Mouse (Mus musculus) CH12.LX (cell line): ENCODE results near the gene Pou6f2. TPM values are rescaled to one million over a fixed set of nuclear protein-coding genes. Genes with fewer than 3 reads are reported as not detected.

ENCODE experiments used
- DNase-seq: peaks from one replicate; pipeline ENCODE4 v3.0.0-alpha.2; 2013; ENCODE audit errors: extremely low read depth
- H3K27ac ChIP-seq: 2 replicates; pipeline ENCODE4 v1.5.1; 2012; ENCODE audit warnings: low read depth, mild to moderate bottlenecking, control low read depth, moderate library complexity; ENCODE audit not compliant: insufficient read depth
- H3K27me3 ChIP-seq: replicated peaks from 2 replicates; pipeline ENCODE3; 2012; ENCODE audit warnings: inconsistent platforms
- H3K36me3 ChIP-seq, 2 experiments: replicated peaks in 1 of 2; 2 replicates each; pipeline versions ENCODE3 to v1.6.1; 2012; ENCODE audit warnings: inconsistent platforms in 1 of 2, low read length in 1 of 2, mild to moderate bottlenecking in 1 of 2, mixed read lengths in 1 of 2, moderate library complexity in 1 of 2; ENCODE audit not compliant: control insufficient read depth in 1 of 2, insufficient read depth in 1 of 2
- H3K4me1 ChIP-seq, 2 experiments: 2 replicates each; pipeline ENCODE4 v1.6.1; 2012; ENCODE audit warnings: inconsistent platforms in 1 of 2, moderate library complexity in 1 of 2; ENCODE audit not compliant: insufficient read depth in 2 of 2, control insufficient read depth in 1 of 2
- H3K4me2 ChIP-seq: 2 replicates; pipeline ENCODE4 v1.6.1; 2012; ENCODE audit warnings: low read depth, mild to moderate bottlenecking, control low read depth; ENCODE audit not compliant: poor library complexity, insufficient read depth, severe bottlenecking
- H3K4me3 ChIP-seq, 3 experiments: fragments of 150-350 bp in 1 of 3; sonication (generic) in 1 of 3; replicated peaks in 1 of 3; 2 replicates each; pipeline versions ENCODE3 to v1.5.1; 2011 to 2012; ENCODE audit warnings: low read depth in 2 of 3, low read length in 2 of 3, mild to moderate bottlenecking in 2 of 3, moderate library complexity in 2 of 3, control low read depth in 1 of 3, improper control_type of control experiment in 1 of 3, inconsistent platforms in 1 of 3, mixed read lengths in 1 of 3; ENCODE audit not compliant: poor library complexity in 1 of 3
- H3K79me2 ChIP-seq: replicated peaks from 2 replicates; pipeline ENCODE4 v1.6.1; 2012; ENCODE audit warnings: mild to moderate bottlenecking, moderate library complexity; ENCODE audit not compliant: control insufficient read depth, poor library complexity, insufficient read depth, severe bottlenecking; ENCODE audit errors: extremely low read depth
- H3K9ac ChIP-seq: 2 replicates; pipeline ENCODE4 v1.6.1; 2012; ENCODE audit warnings: low read depth, mild to moderate bottlenecking, control low read depth, moderate library complexity; ENCODE audit not compliant: insufficient read depth
- H3K9me3 ChIP-seq: replicated peaks from 2 replicates; pipeline ENCODE3; 2012; ENCODE audit warnings: low read length, inconsistent platforms, mixed read lengths
- BHLHE40 ChIP-seq: IDR thresholded peaks from 2 replicates; pipeline ENCODE4 v1.6.1; 2011; ENCODE audit warnings: mild to moderate bottlenecking, low read depth, low read length, improper control_type of control experiment
- CTCF ChIP-seq, 2 experiments: IDR thresholded peaks in 1 of 2; conservative IDR thresholded peaks in 1 of 2; 2 replicates each; pipeline ENCODE4 v1.5.1; 2011 to 2012; ENCODE audit warnings: low read depth in 2 of 2, low read length in 2 of 2, improper control_type of control experiment in 1 of 2, inconsistent platforms in 1 of 2, mild to moderate bottlenecking in 1 of 2, moderate library complexity in 1 of 2
- E2F4 ChIP-seq: IDR thresholded peaks from 2 replicates; pipeline ENCODE4 v1.6.1; 2011; ENCODE audit warnings: low read depth, low read length, improper control_type of control experiment; ENCODE audit not compliant: insufficient replicate concordance
- ELF1 ChIP-seq: IDR thresholded peaks from 2 replicates; pipeline ENCODE4 v1.6.1; 2014; ENCODE audit warnings: low read depth, mild to moderate bottlenecking, inconsistent platforms, low read length, improper control_type of control experiment
- HCFC1 ChIP-seq: IDR thresholded peaks from 2 replicates; pipeline ENCODE4 v1.6.1; 2012; ENCODE audit warnings: low read depth, mild to moderate bottlenecking, inconsistent platforms, low read length, improper control_type of control experiment
- IRF4 ChIP-seq: IDR thresholded peaks from 2 replicates; pipeline ENCODE4 v1.6.1; 2014; ENCODE audit warnings: low read depth, mild to moderate bottlenecking, inconsistent platforms, low read length, improper control_type of control experiment
- JUN ChIP-seq: IDR thresholded peaks from 2 replicates; pipeline ENCODE4 v1.6.1; 2011; ENCODE audit warnings: low read depth, mild to moderate bottlenecking, low read length, improper control_type of control experiment, moderate library complexity; ENCODE audit not compliant: insufficient read depth
- KAT2A ChIP-seq: IDR thresholded peaks from 2 replicates; pipeline ENCODE4 v1.6.1; 2012; ENCODE audit warnings: low read length, improper control_type of control experiment, inconsistent platforms; ENCODE audit not compliant: insufficient replicate concordance
- MAFK ChIP-seq: IDR thresholded peaks from 2 replicates; pipeline ENCODE4 v1.6.1; 2011; ENCODE audit warnings: low read length, improper control_type of control experiment; ENCODE audit not compliant: insufficient replicate concordance
- MAZ ChIP-seq: IDR thresholded peaks from 2 replicates; pipeline ENCODE4 v1.6.1; 2012; ENCODE audit warnings: low read depth, mild to moderate bottlenecking, inconsistent platforms, low read length, improper control_type of control experiment, moderate library complexity
- MYC ChIP-seq: IDR thresholded peaks from 2 replicates; pipeline ENCODE4 v1.6.1; 2011; ENCODE audit warnings: low read depth, mild to moderate bottlenecking, improper control_type of control experiment, low read length
- NELFE ChIP-seq: IDR thresholded peaks from 2 replicates; pipeline ENCODE4 v1.6.1; 2011; ENCODE audit warnings: low read depth, low read length, improper control_type of control experiment
- PAX5 ChIP-seq: IDR thresholded peaks from 2 replicates; pipeline ENCODE4 v1.6.1; 2012; ENCODE audit warnings: low read length, inconsistent platforms, mixed read lengths
- RCOR1 ChIP-seq: conservative IDR thresholded peaks from 2 replicates; pipeline ENCODE4 v1.6.1; 2012; ENCODE audit warnings: low read depth, mild to moderate bottlenecking, inconsistent platforms, low read length, improper control_type of control experiment
- TBP ChIP-seq: conservative IDR thresholded peaks from 2 replicates; pipeline ENCODE4 v1.6.1; 2011; ENCODE audit warnings: low read depth, low read length, improper control_type of control experiment
- USF1 ChIP-seq: IDR thresholded peaks from 2 replicates; pipeline ENCODE4 v1.6.1; 2014; ENCODE audit warnings: low read depth, mild to moderate bottlenecking, inconsistent platforms, low read length, improper control_type of control experiment
- ZKSCAN1 ChIP-seq: IDR thresholded peaks from 2 replicates; pipeline ENCODE4 v1.6.1; 2012; ENCODE audit warnings: low read depth, inconsistent platforms, low read length, improper control_type of control experiment, borderline replicate concordance
- ZMIZ1 ChIP-seq: IDR thresholded peaks from 2 replicates; pipeline ENCODE4 v1.6.1; 2012; ENCODE audit warnings: low read depth, mild to moderate bottlenecking, inconsistent platforms, low read length, improper control_type of control experiment
- ZNF384 ChIP-seq: IDR thresholded peaks from 2 replicates; pipeline ENCODE4 v1.6.1; 2012; ENCODE audit warnings: low read depth, low read length, improper control_type of control experiment, inconsistent platforms
- dilution Hi-C: fragments of 300-500 bp; cut with MboI; formaldehyde crosslinking; loops from 2 replicates; pipeline ENCODE4 v1.14.3; 2020; ENCODE audit warnings: low sequenced_read_pairs; ENCODE audit not compliant: extremely low pct_unique_long_range_greater_than_20kb, extremely low pct_ligation_motif_present
- in situ Hi-C: fragments of 300-500 bp; cut with MboI; formaldehyde crosslinking; loops from 3 replicates; pipeline ENCODE4 v1.14.3; 2019; ENCODE audit warnings: low sequenced_read_pairs, low pct_ligation_motif_present, low pct_unique_long_range_greater_than_20kb, mixed read lengths
- polyA plus RNA-seq: library from polyadenylated mRNA; unstranded; fragments of >175 nt; gene quantifications from 2 replicates; pipeline ENCODE4 v1.2.1, GENCODE M21; 2012; ENCODE audit warnings: low read depth; ENCODE audit not compliant: insufficient read length
- total RNA-seq, 2 experiments: library from RNA; depleted of rRNA; stranded (reverse); fragments of 300-350 nt in 1 of 2; fragments of >200 nt in 1 of 2; gene quantifications; 2 replicates each; pipeline ENCODE4 v1.2.3; 2012 to 2014

Pou6f2 gene
- total and polyA plus RNA-seq, 3 experiments: not detected

DNA sequence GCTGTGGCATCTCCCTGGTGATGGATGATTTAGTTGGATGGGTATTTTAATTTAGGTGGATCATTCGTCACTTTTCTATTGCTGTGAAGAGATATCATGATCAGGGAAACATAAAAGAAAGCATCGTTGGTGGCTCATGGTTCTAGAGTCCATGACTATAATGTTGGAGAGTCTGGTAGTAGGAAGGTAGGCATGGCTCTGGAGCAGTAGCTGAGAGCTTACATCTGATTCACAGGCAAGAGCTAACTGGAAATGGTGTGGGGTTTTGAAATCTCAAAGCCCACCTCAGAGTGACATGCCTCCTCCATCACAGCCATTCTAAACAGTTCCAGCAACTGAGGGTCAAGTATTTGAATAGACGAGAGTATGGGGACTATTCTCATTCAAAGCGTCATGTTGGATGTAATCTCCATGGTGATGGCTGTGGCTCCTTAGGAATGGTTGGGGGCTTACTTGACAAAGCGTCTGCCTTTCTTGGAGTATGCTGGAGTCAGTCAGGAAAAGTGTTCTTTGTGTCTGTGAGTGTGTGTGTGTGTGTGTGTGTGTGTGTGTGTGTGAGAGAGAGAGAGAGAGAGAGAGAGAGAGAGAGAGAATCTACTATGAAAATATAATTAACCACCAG is 115.0 kb downstream of the Pou6f2 start:
- no peaks in the 10 kb centered on the region for H3K36me3 ChIP-seq
- no peaks in the 10 kb centered on the region for H3K4me1 ChIP-seq
- no peaks in the 10 kb centered on the region for H3K27me3 ChIP-seq
- H3K27ac ChIP-seq: no peak overlapping the region
- H3K79me2 ChIP-seq: no peaks in the 10 kb centered on the region
- H3K9me3 ChIP-seq: no peaks in the 10 kb centered on the region
- dilution Hi-C loops (no loop called here), in situ Hi-C loops (no loop called here)
- H3K9ac ChIP-seq: no peak overlapping the region
- H3K4me2 ChIP-seq: no peak overlapping the region
- no peak overlapping the region for H3K4me3 ChIP-seq
- DNase-seq: no peak
- TF ChIP-seq PAX5 (no peak), E2F4 (no peak), TBP (no peak), MYC (no peak)

DNA sequence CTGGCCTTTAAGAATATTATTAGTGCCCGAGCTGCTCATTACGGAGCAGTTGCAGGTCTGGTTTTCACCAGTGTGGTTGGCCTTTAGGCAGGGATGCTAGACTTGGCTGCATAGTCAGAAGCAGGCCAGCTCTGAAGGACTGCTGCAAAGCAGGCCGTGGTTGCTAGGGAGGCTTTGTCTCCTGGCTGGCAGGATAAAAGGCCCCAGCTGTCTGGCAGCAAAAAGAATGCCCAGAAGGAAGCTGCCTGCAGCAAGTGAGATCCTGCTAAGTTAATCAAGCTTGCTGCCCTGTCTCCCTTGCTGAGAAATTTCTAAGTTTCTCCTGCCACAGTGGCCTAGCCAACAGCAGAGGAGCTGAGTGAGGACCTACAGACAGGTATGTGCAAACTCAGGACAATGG is 116.4 kb downstream of the Pou6f2 start:
- no peak for DNase-seq
- no peak for TF ChIP-seq NELFE
- TF ChIP-seq ZMIZ1: no peak
- TF ChIP-seq ELF1: no peak
- no peak for TF ChIP-seq IRF4
- no peak for TF ChIP-seq MAFK
- TF ChIP-seq RCOR1: no peak
- TF ChIP-seq CTCF (conservative IDR thresholded peaks at IDR 0.05 in 1 of 2, IDR thresholded peaks at IDR 0.05 in 1 of 2; ENCODE audit: low read depth in 2 of 2, low read length in 2 of 2): no peak
- TF ChIP-seq USF1: no peak
- TF ChIP-seq JUN: no peak
- TF ChIP-seq ZNF384: no peak
- no peak for TF ChIP-seq BHLHE40
- TF ChIP-seq E2F4: no peak
- no peak for TF ChIP-seq MAZ
- no peak for TF ChIP-seq PAX5
- TF ChIP-seq ZKSCAN1: no peak
- no peak for TF ChIP-seq KAT2A
- TF ChIP-seq HCFC1: no peak

More for the DNA sequence above, 116.4 kb downstream of the Pou6f2 start:
- dilution Hi-C loops (no loop called here), in situ Hi-C loops (no loop called here)
- Histone ChIP-seq H3K27ac (no peak overlapping the region), H3K4me1 (no peaks in the 10 kb centered on the region), H3K36me3 (no peaks in the 10 kb centered on the region), H3K9ac (no peak overlapping the region), H3K4me3 (no peak overlapping the region), H3K79me2 (no peaks in the 10 kb centered on the region), H3K27me3 (no peaks in the 10 kb centered on the region), H3K4me2 (no peak overlapping the region), H3K9me3 (no peaks in the 10 kb centered on the region)
